Mouse (Mus musculus) kidney, adult 2 months (tissue): ENCODE data around the gene Brat1. TPM values are rescaled to one million over a fixed set of nuclear protein-coding genes. Genes with fewer than 3 reads are reported as not detected.

Source experiments
- DNase-seq: peaks from one replicate; pipeline ENCODE4 v3.0.0; 2021
- H3K27ac ChIP-seq: fragments of 200-500 bp; 2 replicates; pipeline ENCODE4 v1.5.1; 2012; ENCODE audit warnings: low read depth, low read length, control low read depth, inconsistent platforms; ENCODE audit not compliant: insufficient read depth
- H3K27me3 ChIP-seq: fragments of 200-500 bp; replicated peaks from 2 replicates; pipeline ENCODE4 v1.6.1; 2012; ENCODE audit warnings: mild to moderate bottlenecking, moderate library complexity, low read length, inconsistent platforms; ENCODE audit not compliant: control insufficient read depth, insufficient read depth
- H3K36me3 ChIP-seq: fragments of 200-500 bp; 2 replicates; pipeline ENCODE4 v1.6.1; 2012; ENCODE audit warnings: mild to moderate bottlenecking, moderate library complexity, low read length, inconsistent platforms; ENCODE audit not compliant: control insufficient read depth, insufficient read depth
- H3K4me1 ChIP-seq: fragments of 200-500 bp; 2 replicates; pipeline ENCODE4 v1.6.1; 2011; ENCODE audit warnings: low read length; ENCODE audit not compliant: control insufficient read depth, insufficient read depth
- H3K4me3 ChIP-seq: fragments of 200-500 bp; 2 replicates; pipeline ENCODE4 v1.5.1; 2011; ENCODE audit warnings: mild to moderate bottlenecking, low read depth, low read length, control low read depth; ENCODE audit not compliant: insufficient read depth
- CTCF ChIP-seq: fragments of 200-500 bp; conservative IDR thresholded peaks from 2 replicates; pipeline ENCODE4 v1.5.1; 2011; ENCODE audit warnings: low read depth, mild to moderate bottlenecking, control low read depth, low read length, moderate library complexity, mixed read lengths; ENCODE audit not compliant: insufficient read depth, insufficient read length
- POLR2A ChIP-seq: fragments of 200-500 bp; IDR thresholded peaks from one replicate; pipeline ENCODE4 v1.6.1; 2011; ENCODE audit warnings: low read depth, low read length, control low read depth
- WGBS: fragments of 180-500 bp; shearing (Covaris S2); methylation state at CpG from one replicate; pipeline ENCODE4 v1.1.7; 2018; 5-methylcytosine and 5-hydroxymethylcytosine counted together
- polyA plus RNA-seq: library from polyadenylated mRNA; depleted of rRNA; stranded (reverse); fragments of >200 nt; gene quantifications from 2 replicates; pipeline ENCODE4 v1.2.3, GENCODE M21; 2012; rRNA removed

The Brat1 gene
- polyA plus RNA-seq: 16.3 and 20.4 TPM in 2 replicates

DNA sequence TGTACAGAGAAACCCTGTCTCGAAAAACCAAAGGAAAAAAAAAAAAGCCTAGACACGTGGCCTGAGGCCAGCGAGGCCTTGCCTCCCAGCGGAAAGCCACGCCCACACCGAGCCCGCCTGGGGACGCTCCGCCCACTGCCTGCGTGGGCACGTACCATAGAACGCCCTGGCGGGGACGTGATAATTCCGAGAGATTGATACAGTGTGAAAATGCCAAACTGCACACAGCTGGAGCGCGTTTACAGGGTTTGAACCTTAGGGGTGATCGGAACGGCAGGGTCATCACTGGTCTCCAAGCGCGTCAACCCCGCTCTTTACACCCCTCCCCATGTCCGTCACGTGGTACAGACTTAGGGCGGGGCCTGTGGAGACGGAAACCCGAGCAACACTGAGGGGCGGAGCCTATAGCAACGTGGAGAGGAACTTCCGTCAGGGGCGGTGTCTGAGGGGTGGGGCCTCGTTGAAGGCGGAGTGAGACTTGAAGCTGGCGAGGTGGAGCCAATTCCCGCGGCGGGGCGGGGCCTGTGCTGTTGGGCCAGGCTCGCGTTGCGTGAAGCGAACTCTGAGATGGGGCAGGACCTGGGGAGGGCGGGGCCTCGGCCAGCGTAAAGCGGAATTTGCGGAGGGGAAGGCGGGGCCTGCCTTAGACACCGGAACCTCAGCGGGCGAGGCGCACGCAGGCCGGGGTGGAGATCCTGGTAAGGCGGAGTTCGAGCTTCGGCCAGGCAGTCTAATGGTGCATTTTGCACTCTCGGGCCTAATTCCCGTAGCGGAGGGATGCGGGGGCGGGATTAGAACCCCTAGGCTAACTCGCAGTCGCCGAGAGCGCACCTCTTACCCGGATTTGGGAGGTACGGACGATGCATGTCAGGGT lies at the start of gene Brat1:
Gene Brat1 (plus strand): TSS at position 634 of the 874 bp plus-strand sequence.
- H3K4me1 ChIP-seq: peaks cover 14% of the 10 kb centered on the region
- H3K27me3 ChIP-seq: no peaks in the 10 kb centered on the region
- peak within 1 kb of the TSS; percentile 82 for H3K4me3 ChIP-seq
- peak within 1 kb of the TSS; percentile 100 for H3K27ac ChIP-seq
- TF ChIP-seq POLR2A (peak; percentile 90), CTCF (no peak)
- DNase-seq: peak; percentile 100
- under 1% methylated on average over 68 of the region's 69 CpGs for WGBS
- H3K36me3 ChIP-seq: no peaks in the 10 kb centered on the region

GRCm38 (mm10) chr5:140659607-140660272 lies 45.1 kb upstream of the Brat1 start:
- Histone ChIP-seq H3K36me3 (no peaks in the 10 kb centered on the region), H3K27ac (no peak overlapping the region), H3K27me3 (no peaks in the 10 kb centered on the region), H3K4me1 (no peaks in the 10 kb centered on the region), H3K4me3 (no peak overlapping the region)
- WGBS: 40% methylated on average over 16 of the region's 16 CpGs
- TF ChIP-seq POLR2A (no peak), CTCF (no peak)
- DNase-seq: no peak

- H3K36me3 ChIP-seq: no peaks in the 10 kb centered on the region
- no peaks in the 10 kb centered on the region for H3K27me3 ChIP-seq
- no peak for TF ChIP-seq CTCF
- TF ChIP-seq POLR2A: no peak
- H3K4me1 ChIP-seq: no peaks in the 10 kb centered on the region
- no peak overlapping the region for H3K27ac ChIP-seq
- no peak for DNase-seq
- H3K4me3 ChIP-seq: no peak overlapping the region
- 50% methylated on average over 1 of the region's 1 CpGs for WGBS
These were observed 44.4 kb upstream of the Brat1 start for GRCm38 (mm10) chr5:140660398-140660797.

DNA sequence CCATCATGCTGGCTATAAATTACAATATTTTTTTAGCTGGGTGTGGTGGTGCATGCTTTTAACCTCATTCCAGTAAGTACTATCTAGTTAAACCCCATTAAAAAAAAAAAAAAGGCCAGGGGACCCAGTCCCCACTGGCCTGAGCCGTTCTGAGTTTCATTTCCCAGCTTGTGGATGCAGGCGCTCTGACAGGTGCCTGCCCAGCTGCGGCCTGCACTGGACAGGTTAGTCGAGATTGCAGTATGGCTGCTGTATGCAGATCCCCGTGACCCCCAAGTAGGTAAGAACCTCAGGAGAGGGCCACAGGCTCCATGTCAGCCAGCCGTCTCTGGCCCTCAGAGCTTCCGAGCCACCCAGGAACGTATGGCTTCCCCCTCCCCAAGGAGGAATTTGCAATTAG lies 43.4 kb upstream of the Brat1 start:
- 59% methylated on average over 8 of the region's 8 CpGs for WGBS
- Histone ChIP-seq H3K4me1 (no peaks in the 10 kb centered on the region), H3K27me3 (no peaks in the 10 kb centered on the region), H3K4me3 (no peak overlapping the region), H3K27ac (no peak overlapping the region), H3K36me3 (no peaks in the 10 kb centered on the region)
- no peak for TF ChIP-seq POLR2A
- DNase-seq: no peak

GRCm38 (mm10) chr5:140661875-140662643 lies 42.8 kb upstream of the Brat1 start:
- WGBS: 66% methylated on average over 12 of the region's 12 CpGs
- Histone ChIP-seq H3K27me3 (no peaks in the 10 kb centered on the region), H3K4me3 (no peak overlapping the region), H3K4me1 (no peaks in the 10 kb centered on the region), H3K27ac (no peak overlapping the region), H3K36me3 (no peaks in the 10 kb centered on the region)
- DNase-seq: no peak
- TF ChIP-seq CTCF (no peak), POLR2A (no peak)

GRCm38 (mm10) chr5:140662741-140663592 lies 41.8 kb upstream of the Brat1 start:
- Histone ChIP-seq H3K27ac (no peak overlapping the region), H3K36me3 (no peaks in the 10 kb centered on the region; the same call in 1 of the 2 replicates), H3K27me3 (no peaks in the 10 kb centered on the region), H3K4me1 (no peaks in the 10 kb centered on the region), H3K4me3 (no peak overlapping the region)
- WGBS: 54% methylated on average over 17 of the region's 17 CpGs
- TF ChIP-seq CTCF (no peak), POLR2A (no peak)
- no peak for DNase-seq
